Mouse (Mus musculus) MEL (cell line): ENCODE measurements around the gene Gm15737. TPM values are rescaled to one million over a fixed set of nuclear protein-coding genes. Genes with fewer than 3 reads are reported as not detected.

Experiments
- DNase-seq: peaks from one replicate; pipeline ENCODE4 v3.0.0; 2011; ENCODE audit warnings: low read depth, low spot score
- H3K27ac ChIP-seq: 2 replicates; pipeline ENCODE4 v1.5.1; 2012; ENCODE audit warnings: low read depth, mild to moderate bottlenecking, control low read depth, low read length, moderate library complexity; ENCODE audit not compliant: control insufficient read depth
- H3K27me3 ChIP-seq, 2 experiments: fragments of 150-350 bp in 1 of 2; sonication (generic) in 1 of 2; 2 replicates each; pipeline ENCODE4 v1.6.1; 2012; ENCODE audit warnings: low read length in 2 of 2, mild to moderate bottlenecking in 2 of 2, improper control_type of control experiment in 1 of 2, moderate library complexity in 1 of 2; ENCODE audit not compliant: insufficient read depth in 2 of 2, control insufficient read depth in 1 of 2
- H3K36me3 ChIP-seq, 2 experiments: 2 replicates each; pipeline ENCODE4 v1.6.1; 2012 to 2014; ENCODE audit warnings: low read length in 2 of 2, improper control_type of control experiment in 1 of 2, inconsistent platforms in 1 of 2, mild to moderate bottlenecking in 1 of 2; ENCODE audit not compliant: insufficient read depth in 2 of 2, control insufficient read depth in 1 of 2
- H3K4me1 ChIP-seq, 2 experiments: fragments of 150-350 bp in 1 of 2; sonication (generic) in 1 of 2; 2 replicates each; pipeline ENCODE4 v1.6.1; 2012; ENCODE audit warnings: low read length in 2 of 2, improper control_type of control experiment in 1 of 2, mild to moderate bottlenecking in 1 of 2; ENCODE audit not compliant: insufficient read depth in 2 of 2, control insufficient read depth in 1 of 2
- H3K4me3 ChIP-seq, 2 experiments: fragments of 150-350 bp in 1 of 2; sonication (generic) in 1 of 2; 2 replicates each; pipeline ENCODE4 v1.5.1; 2012; ENCODE audit warnings: low read depth in 2 of 2, low read length in 2 of 2, mild to moderate bottlenecking in 2 of 2, moderate library complexity in 2 of 2, control low read depth in 1 of 2, improper control_type of control experiment in 1 of 2; ENCODE audit not compliant: control insufficient read depth in 1 of 2, insufficient read depth in 1 of 2
- H3K79me2 ChIP-seq: 2 replicates; pipeline ENCODE4 v1.6.1; 2012; ENCODE audit warnings: mild to moderate bottlenecking, low read length, moderate library complexity; ENCODE audit not compliant: control insufficient read depth, poor library complexity, insufficient read depth
- H3K9ac ChIP-seq: 2 replicates; pipeline ENCODE4 v1.6.1; 2012; ENCODE audit warnings: low read depth, mild to moderate bottlenecking, control low read depth, low read length, moderate library complexity; ENCODE audit not compliant: control insufficient read depth, poor library complexity, severe bottlenecking
- H3K9me3 ChIP-seq: fragments of 150-350 bp; sonication (generic); replicated peaks from 2 replicates; pipeline ENCODE4 v1.6.1; 2012; ENCODE audit warnings: mild to moderate bottlenecking, low read length, improper control_type of control experiment, moderate library complexity; ENCODE audit not compliant: insufficient read depth
- BHLHE40 ChIP-seq: IDR thresholded peaks from 2 replicates; pipeline ENCODE4 v1.6.1; 2012; ENCODE audit warnings: low read depth, mild to moderate bottlenecking, inconsistent platforms, low read length, improper control_type of control experiment, borderline replicate concordance
- ELF1 ChIP-seq: IDR thresholded peaks from 2 replicates; pipeline ENCODE4 v1.6.1; 2014; ENCODE audit warnings: low read depth, mild to moderate bottlenecking, inconsistent platforms, low read length, improper control_type of control experiment, moderate library complexity
- KAT2A ChIP-seq: conservative IDR thresholded peaks from 2 replicates; pipeline ENCODE4 v1.6.1; 2012; ENCODE audit warnings: low read depth, low read length, improper control_type of control experiment, inconsistent platforms
- MXI1 ChIP-seq: IDR thresholded peaks from 2 replicates; pipeline ENCODE4 v1.6.1; 2011; ENCODE audit warnings: mild to moderate bottlenecking, low read depth, low read length, improper control_type of control experiment
- MYB ChIP-seq: IDR thresholded peaks from 2 replicates; pipeline ENCODE4 v1.6.1; 2011; ENCODE audit warnings: mild to moderate bottlenecking, low read depth, low read length, improper control_type of control experiment
- MYC ChIP-seq: IDR thresholded peaks from 2 replicates; pipeline ENCODE4 v1.6.1; 2011; ENCODE audit warnings: low read depth, mild to moderate bottlenecking, low read length, improper control_type of control experiment, moderate library complexity
- NELFE ChIP-seq: IDR thresholded peaks from 2 replicates; pipeline ENCODE4 v1.6.1; 2011; ENCODE audit warnings: low read depth, low read length, improper control_type of control experiment
- POLR2AphosphoS5 ChIP-seq: IDR thresholded peaks from 2 replicates; pipeline ENCODE4 v1.6.1; 2012; ENCODE audit warnings: low read depth, borderline replicate concordance, mild to moderate bottlenecking, inconsistent platforms, low read length, moderate library complexity, mixed read lengths
- RAD21 ChIP-seq: IDR thresholded peaks from 2 replicates; pipeline ENCODE4 v1.6.1; 2011; ENCODE audit warnings: mild to moderate bottlenecking, low read depth, low read length, improper control_type of control experiment
- RCOR1 ChIP-seq: IDR thresholded peaks from 2 replicates; pipeline ENCODE4 v1.6.1; 2012; ENCODE audit warnings: low read depth, mild to moderate bottlenecking, inconsistent platforms, low read length, improper control_type of control experiment
- SIN3A ChIP-seq: IDR thresholded peaks from 2 replicates; pipeline ENCODE4 v1.6.1; 2012; ENCODE audit warnings: low read length, improper control_type of control experiment, inconsistent platforms
- TAL1 ChIP-seq: IDR thresholded peaks from 2 replicates; pipeline ENCODE4 v1.6.1; 2012; ENCODE audit warnings: mild to moderate bottlenecking, inconsistent platforms, low read length, moderate library complexity, mixed read lengths
- TBP ChIP-seq: IDR thresholded peaks from 2 replicates; pipeline ENCODE4 v1.8.0; 2011; ENCODE audit warnings: low read depth, low read length, improper control_type of control experiment
- TCF12 ChIP-seq: IDR thresholded peaks from 2 replicates; pipeline ENCODE4 v1.6.1; 2014; ENCODE audit warnings: low read depth, mild to moderate bottlenecking, inconsistent platforms, low read length, improper control_type of control experiment, moderate library complexity
- USF2 ChIP-seq, 2 experiments: IDR thresholded peaks; 2 replicates each; pipeline ENCODE4 v1.6.1; 2011 to 2012; ENCODE audit warnings: improper control_type of control experiment in 2 of 2, low read length in 2 of 2, borderline replicate concordance in 1 of 2, inconsistent platforms in 1 of 2, low read depth in 1 of 2, mild to moderate bottlenecking in 1 of 2; ENCODE audit not compliant: insufficient read depth in 1 of 2
- ZC3H11A ChIP-seq: IDR thresholded peaks from 2 replicates; pipeline ENCODE4 v1.6.1; 2012; ENCODE audit warnings: low read depth, mild to moderate bottlenecking, inconsistent platforms, low read length, improper control_type of control experiment
- ZMIZ1 ChIP-seq: IDR thresholded peaks from 2 replicates; pipeline ENCODE4 v1.6.1; 2012; ENCODE audit warnings: low read depth, mild to moderate bottlenecking, inconsistent platforms, low read length, improper control_type of control experiment, moderate library complexity
- ZNF384 ChIP-seq: IDR thresholded peaks from 2 replicates; pipeline ENCODE4 v1.6.1; 2012; ENCODE audit warnings: low read depth, mild to moderate bottlenecking, inconsistent platforms, low read length, improper control_type of control experiment
- polyA plus RNA-seq, 2 experiments: library from polyadenylated mRNA; stranded (reverse) in 1 of 2; unstranded in 1 of 2; fragments of >175 nt in 1 of 2; fragments of >200 nt in 1 of 2; gene quantifications; 2 replicates each; pipeline versions ENCODE4 v1.2.1 to v1.2.4; 2012; ENCODE audit warnings: low replicate concordance in 2 of 2, low read depth in 1 of 2; ENCODE audit not compliant: insufficient read length in 2 of 2, insufficient read depth in 1 of 2, missing spikeins in 1 of 2
- total RNA-seq: library from RNA; depleted of rRNA; stranded (reverse); fragments of 300-350 nt; gene quantifications from 2 replicates; pipeline ENCODE4 v1.2.3, GENCODE M21; 2012

The Gm15737 gene
- total and polyA plus RNA-seq, 3 experiments, result not detected

DNA sequence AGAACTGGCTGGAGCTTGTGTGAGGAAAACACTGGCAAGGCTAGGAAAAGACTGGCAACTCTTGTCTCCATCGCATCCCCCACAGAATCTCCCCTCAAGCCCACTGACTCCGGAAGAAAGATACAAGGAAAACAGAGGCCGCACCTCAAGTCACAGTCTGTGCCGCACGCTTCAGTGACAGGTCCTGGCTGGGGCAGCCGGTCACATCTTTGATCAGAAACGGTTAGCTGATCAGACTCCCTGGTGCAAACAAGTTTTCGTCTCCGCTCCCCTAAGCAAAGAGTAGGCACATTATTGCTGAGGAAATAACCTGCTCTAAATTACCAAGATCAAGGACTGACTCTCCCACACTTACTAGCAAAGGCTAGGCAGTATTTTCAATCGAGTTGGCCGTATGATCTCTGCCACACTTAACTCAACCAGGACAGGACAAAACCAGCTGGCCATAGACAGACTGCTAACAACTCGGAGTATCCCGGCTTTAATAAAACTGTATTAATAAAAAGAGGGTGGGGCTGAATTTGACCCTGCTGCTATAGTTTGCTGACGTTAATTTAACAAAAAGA is 10.6 kb downstream of the Gm15737 start:
- H3K9me3 ChIP-seq, result no peaks in the 10 kb centered on the region
- no peaks in the 10 kb centered on the region for H3K36me3 ChIP-seq
- no peak for TF ChIP-seq TBP
- TF ChIP-seq RAD21, result no peak
- TF ChIP-seq ELF1, result no peak
- no peak for TF ChIP-seq ZMIZ1
- no peak for TF ChIP-seq TCF12
- TF ChIP-seq MXI1, result no peak
- H3K4me1 ChIP-seq, result no peaks in the 10 kb centered on the region
- DNase-seq, result no peak
- no peak overlapping the region for H3K27ac ChIP-seq
- no peaks in the 10 kb centered on the region for H3K27me3 ChIP-seq
- H3K79me2 ChIP-seq, result no peaks in the 10 kb centered on the region
- no peak overlapping the region for H3K4me3 ChIP-seq
- H3K9ac ChIP-seq, result no peak overlapping the region

DNA sequence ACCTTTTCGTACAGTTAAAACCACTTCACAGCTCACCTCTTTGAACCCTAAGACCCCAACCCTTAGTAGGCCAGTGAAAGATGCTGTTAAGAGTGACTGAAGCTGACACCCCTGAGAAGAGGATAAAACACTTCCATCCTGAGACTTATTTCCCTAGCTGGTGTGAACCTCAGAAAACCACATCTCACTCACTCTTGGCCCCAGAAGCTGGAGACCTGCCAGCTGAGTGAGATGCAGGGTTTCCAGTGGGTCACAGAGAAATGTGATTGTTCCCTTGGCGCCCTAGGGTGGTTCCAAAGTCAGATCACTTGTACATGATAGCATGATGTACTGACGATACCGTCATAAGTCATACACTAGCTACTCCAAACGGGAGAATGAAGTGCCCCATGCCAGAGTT is 13.3 kb downstream of the Gm15737 start:
- H3K36me3 ChIP-seq, result no peaks in the 10 kb centered on the region
- no peak overlapping the region for H3K4me3 ChIP-seq
- H3K27me3 ChIP-seq, result no peaks in the 10 kb centered on the region
- no peaks in the 10 kb centered on the region for H3K4me1 ChIP-seq
- no peak overlapping the region for H3K27ac ChIP-seq
- no peaks in the 10 kb centered on the region for H3K79me2 ChIP-seq
- H3K9me3 ChIP-seq, result no peaks in the 10 kb centered on the region
- DNase-seq, result no peak
- H3K9ac ChIP-seq, result no peak overlapping the region
- TF ChIP-seq ZC3H11A (no peak), SIN3A (no peak), TAL1 (no peak), TCF12 (no peak), MYB (no peak), RAD21 (no peak)
- TF ChIP-seq, all 39 proteins: peak for 0

DNA sequence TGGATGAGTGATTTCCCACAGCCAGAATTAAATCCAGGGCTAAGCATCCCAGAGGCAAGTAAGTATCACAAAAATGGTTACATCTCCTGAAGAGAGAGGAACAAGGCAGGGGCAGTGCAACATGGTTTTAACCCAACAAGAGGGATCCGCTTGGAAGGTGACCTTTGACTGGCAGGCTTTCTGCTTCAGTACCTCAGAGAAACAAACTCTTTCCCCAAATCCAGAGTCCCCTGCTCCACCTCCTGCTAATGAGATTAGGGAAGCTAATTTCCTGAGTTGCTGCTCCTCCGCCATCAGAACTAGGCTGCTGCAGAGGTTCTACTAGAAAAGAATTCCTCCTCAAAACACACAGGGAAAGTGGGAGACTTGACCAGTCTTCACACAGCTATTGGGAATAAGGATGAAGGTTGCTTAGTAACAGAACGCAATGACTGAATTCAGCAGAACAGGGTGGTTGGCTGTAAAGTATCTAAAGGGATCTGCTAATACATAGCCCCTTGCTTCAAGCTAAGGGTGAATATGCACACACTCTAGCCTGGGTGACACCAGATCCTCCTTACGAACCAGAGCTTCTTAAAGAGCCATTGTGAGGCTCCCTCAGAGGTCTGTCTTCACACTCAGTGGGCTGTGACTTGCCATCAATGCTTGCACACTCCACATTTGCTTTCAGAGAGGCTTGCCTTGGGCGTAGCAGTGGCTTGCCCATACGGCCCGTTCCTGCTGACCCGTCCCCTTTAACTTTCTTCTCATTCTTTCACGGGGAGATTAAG is 14.2 kb downstream of the Gm15737 start:
- no peak overlapping the region for H3K4me3 ChIP-seq
- H3K4me1 ChIP-seq, result no peaks in the 10 kb centered on the region
- DNase-seq, result no peak
- H3K36me3 ChIP-seq, result no peaks in the 10 kb centered on the region
- H3K27me3 ChIP-seq, result no peaks in the 10 kb centered on the region
- H3K27ac ChIP-seq, result no peak overlapping the region
- H3K9ac ChIP-seq, result no peak overlapping the region
- no peaks in the 10 kb centered on the region for H3K9me3 ChIP-seq
- TF ChIP-seq BHLHE40, result no peak
- TF ChIP-seq ZMIZ1, result no peak
- TF ChIP-seq POLR2AphosphoS5, result no peak
- no peak for TF ChIP-seq USF2 (IDR thresholded peaks at IDR 0.05; ENCODE audit: borderline replicate concordance in 1 of 2, insufficient read depth in 1 of 2, low read depth in 1 of 2, low read length in 2 of 2)
- TF ChIP-seq NELFE, result no peak
- no peak for TF ChIP-seq MYC
- no peak for TF ChIP-seq RCOR1
- no peak for TF ChIP-seq ZNF384
- no peak for TF ChIP-seq TBP
- TF ChIP-seq TAL1, result no peak
- TF ChIP-seq KAT2A, result no peak
- no peaks in the 10 kb centered on the region for H3K79me2 ChIP-seq
